Mouse (Mus musculus): Measurements from ENCODE around the gene Slc16a7.

- TF ChIP-seq CTCF (IDR thresholded peaks at IDR 0.05; ENCODE audit: borderline replicate concordance, control insufficient read depth, extremely low read depth, insufficient read depth, low read length, poor library complexity) = no peak
- no peak for TF ChIP-seq POLR2A (IDR thresholded peaks at IDR 0.05; ENCODE audit: control insufficient read depth, extremely low read depth, insufficient read depth, low read length, poor library complexity)
Observed at GRCm38 (mm10) chr10:125331334-125331733, 57.9 kb downstream of the Slc16a7 start.

Measured in thymus, adult 2 months (tissue).